Mouse (Mus musculus) hindlimb bud, embryonic 11.5 days (tissue): ENCODE data around the gene Bicra.

Experiments used
- DNase-seq: peaks from one replicate; pipeline ENCODE4 v3.0.0-alpha.2; 2012; ENCODE audit warnings: low read depth, low spot score; ENCODE audit errors: extremely low spot score

Gene Bicra

DNA sequence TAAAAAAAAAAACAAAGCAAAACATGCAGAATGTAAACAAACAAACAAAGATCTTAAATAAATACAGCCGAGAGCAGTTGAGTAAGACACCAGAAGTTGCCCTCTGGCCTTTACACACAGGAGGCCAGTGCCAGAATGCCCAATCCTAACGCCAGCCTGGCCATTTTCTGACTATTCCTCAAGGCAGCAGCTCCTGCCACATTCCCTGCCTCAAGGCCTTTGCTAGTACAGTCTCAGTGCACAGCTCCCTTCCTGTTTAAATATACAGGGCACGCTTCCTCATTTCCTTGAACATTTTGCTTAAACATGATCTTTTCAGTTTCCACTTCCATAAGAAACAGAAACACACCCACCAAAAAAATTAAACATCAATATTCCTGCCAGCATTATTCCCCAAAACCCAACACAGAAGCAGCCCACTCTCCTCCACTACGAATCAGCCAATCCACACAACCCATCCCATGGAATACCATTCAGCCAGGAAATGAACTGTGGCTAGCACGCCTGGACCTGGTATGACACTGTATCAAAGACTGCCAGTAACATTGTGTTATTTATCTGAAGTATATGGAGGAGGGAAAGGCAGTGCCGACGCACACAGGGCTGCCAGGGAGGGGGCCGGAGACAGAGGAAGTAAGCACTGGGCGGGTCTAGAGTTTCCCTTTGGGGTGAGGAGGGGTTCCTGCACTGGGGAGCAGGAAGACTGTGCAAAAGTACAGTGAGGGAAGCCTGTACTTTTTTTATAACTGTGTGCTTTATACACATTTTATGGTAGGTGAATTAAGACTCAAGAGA, 29.5 kb downstream of the Bicra start:
- DNase-seq: no peak

DNA sequence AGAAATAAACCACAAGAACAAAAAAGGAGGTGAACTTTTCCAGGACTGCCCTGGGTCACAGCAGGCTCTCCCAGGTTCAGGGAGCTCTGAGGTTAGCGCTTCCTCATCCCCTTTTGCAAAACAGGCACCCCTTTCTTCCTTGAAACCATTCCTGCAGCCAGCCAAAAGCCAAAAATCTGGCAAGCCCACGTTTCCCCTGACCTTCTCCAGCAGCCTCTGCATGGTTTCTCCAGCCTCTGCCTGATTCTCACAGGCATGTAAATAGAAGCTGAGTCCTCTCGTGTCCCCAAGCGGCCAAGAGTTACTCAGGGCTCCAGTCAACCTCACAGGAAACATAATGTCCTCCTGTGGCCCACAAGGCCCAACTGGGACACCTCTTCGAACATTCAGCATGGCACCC, 32.3 kb downstream of the Bicra start:
- DNase-seq: no peak

DNA sequence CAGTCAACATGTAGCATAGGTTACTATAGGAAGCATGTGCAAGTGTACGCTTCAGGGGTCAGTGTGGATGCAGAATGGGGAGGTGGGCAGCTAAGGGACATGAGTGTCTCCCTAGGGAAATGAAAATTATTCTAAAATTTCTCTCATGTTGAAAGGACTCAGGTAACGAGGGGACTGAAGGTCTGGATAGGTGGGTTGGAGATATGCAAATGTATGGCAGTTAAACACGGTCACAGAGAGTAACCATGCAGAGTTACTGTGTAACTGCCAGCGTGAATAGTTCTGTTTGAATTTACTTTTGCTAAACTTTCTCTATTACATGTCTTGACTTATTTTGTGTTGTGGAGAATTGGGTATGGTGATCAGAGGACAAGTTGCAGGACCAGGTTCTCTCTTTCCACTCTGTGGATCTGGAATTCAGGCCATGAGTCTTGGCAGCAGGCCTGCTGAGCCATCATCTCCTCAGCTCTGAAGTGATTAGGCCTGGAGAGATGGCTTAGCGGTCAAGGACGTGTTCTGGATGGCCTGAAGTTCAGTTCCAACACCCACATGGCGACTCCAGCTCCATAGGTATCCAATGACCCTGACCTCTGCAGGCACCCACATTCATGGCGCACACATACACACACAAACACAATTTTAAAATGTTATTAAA, 33.1 kb downstream of the Bicra start:
- DNase-seq: no peak

DNA sequence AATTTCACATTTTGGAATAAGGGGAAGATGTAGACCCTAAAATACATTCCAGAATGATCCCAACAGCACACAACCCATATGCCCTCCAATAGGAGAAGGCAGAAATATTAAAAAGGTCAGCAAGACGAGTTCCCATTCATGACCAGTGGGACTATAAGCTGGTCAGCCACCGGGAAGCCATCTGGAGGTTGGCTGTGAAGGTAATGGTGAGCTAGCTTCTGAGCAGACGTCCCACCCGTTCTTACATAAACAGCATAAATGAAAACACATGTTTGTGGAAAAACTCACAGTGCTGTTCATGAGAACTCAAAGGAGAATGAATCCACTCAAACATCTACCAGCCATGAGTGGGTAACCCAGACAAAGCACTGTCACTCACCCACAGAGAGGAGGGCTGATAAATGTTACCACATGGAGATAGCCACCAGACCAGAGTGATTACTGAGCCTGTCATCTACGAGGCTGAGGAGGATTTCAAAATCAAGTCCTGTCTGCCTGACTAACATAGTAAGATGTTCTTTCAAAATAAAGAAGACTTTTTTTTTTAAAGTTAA, 33.9 kb downstream of the Bicra start:
- DNase-seq: no peak

DNA sequence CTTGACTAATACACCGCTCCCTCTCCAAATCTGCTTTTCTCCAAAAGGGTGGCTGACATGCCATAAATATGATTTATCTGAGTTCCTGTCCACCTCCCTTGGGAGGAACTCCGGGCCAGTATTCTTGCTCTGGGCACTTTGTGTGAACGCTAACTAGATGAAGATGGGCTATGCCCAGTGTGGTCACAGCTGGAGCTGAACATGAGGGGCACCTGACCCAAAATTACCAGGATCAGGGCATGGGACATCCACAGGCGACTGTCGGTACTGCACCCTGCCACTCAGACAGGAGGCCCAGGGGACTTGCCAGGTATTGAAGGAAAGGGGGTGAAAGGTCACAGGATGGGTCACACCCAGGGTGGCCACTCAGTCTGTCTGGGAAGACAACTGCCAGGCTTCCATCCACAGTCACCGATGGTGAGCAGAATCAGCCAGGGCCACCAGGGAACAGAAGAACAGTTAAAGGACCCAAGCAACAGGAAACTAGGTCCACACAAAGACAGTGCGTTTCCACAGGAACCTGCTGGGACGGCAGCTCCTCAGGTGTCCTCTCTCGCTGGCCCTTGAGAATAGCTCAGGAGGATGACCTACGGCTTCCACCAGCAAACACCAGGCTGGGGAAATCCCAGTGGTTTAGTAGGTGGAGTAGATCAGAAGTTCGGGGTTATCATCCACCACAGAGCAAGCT, 35.0 kb downstream of the Bicra start:
- no peak for DNase-seq

DNA sequence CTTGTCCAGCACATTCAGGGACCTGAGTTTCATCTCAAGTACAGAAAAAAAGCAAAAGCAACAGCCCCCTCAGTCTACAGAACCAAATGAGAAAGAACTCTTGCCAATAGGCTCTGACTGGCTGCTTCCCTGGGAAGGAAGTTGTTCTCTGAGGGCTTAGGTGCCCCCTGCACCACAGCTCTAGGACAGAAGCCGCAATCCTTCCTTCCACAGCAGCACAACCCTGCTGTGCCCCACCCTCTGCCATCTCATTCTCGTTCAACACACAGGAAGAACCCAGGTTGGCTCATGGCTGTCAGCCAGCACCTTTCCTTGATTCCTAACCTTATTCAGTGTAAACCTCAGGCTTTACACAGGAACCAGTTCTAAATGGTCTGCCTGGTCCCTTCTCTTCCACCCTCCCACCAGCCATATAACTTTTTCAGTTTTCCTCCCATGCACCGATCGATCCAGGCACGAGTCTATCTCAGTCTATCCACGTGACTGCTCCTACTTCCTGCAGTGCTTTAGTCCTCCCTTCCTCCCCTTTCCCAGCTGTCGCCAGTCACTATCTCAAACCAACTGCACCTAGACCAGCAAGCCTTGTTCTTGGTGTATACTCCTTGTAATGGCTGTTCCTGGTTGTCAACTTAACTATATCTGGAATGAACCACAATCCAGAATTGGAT, 36.2 kb downstream of the Bicra start:
- no peak for DNase-seq

DNA sequence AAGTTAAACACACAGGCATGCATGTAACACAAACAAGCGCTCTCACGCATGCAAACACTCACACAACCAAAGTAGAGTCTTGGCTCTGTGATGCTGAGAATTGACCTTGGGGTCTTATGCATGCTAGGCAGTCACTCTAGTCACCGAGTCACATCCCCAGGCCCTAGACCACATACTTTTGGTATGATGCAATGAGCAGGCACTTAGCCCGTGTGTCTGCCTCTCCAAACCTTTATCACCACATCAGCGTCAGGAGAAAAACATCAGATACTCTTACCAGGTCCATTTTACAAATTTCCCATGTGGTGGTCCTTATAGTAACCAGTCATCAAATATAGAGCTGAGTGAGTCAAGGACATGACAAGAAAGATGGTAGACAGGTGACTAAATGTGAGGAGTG, 37.1 kb downstream of the Bicra start:
- no peak for DNase-seq

DNA sequence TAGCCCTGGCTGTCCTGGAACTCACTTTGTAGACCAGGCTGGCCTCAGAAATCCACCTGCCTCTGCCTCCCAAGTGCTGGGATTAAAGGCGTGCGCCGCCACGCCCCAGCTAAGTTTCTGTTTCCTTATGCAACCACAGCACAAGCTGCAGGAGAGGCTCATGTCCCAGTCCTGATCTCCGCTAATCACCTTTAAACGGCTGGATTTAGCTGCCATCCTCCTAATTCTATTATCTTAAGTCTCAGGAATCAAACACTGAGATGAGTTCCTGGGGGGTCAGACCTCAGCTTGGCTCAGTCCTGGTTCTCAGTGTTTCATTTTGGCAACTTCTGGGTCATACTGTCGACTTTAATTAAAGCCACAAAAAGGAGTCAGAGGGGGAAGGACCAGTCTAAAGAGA, 38.1 kb downstream of the Bicra start:
- DNase-seq: no peak

DNA sequence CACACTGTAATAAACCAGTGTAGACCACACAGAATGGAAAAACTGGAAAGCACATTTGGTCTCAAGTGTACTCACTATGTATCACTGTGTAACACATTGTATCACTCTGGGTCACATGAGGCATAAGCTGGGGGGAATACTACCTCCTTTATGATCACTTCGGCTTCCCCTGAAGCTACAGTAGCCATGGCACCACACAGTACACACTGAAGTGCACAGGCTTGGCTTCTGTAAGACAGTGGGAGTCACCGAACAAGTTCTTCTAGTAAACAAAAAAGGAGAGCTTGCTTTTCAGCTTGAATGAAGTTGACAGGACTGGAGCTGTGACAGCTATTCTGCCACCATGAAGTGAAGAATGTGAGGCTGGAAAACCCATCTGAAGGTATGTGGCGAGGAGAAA, 42.7 kb downstream of the Bicra start:
- no peak for DNase-seq

DNA sequence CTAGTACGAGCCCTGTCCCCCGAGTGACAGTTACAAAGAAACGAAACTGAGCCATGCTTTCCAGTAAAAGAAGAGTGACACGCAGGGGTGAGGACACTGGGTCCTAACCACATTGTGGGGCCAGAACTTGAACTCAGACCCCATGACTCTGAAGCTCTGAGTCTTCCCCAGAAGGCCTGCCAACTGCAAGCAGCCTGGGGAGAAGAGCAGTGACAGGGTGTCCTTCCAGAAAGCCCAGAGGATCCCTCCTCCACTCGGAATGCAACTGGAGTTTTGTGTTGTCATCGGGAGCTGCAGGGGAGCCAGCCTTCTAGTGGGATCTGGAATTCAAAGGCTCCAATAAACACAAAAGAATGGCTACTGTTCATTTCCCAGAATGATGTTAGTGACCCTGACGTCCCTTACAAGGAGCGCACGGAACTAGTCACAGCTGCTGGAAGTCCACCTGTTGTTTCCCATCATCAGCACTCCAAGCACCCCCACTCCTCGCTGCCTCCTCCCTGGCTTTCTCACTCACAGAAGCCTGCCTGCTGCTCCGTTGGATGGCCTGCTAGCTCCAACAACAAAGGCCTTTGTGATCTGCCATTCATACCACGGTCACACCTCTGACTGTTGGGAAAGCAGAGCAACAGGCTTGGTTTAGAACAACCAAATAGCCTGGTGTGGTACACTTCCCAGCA, 43.4 kb downstream of the Bicra start:
- DNase-seq: no peak

DNA sequence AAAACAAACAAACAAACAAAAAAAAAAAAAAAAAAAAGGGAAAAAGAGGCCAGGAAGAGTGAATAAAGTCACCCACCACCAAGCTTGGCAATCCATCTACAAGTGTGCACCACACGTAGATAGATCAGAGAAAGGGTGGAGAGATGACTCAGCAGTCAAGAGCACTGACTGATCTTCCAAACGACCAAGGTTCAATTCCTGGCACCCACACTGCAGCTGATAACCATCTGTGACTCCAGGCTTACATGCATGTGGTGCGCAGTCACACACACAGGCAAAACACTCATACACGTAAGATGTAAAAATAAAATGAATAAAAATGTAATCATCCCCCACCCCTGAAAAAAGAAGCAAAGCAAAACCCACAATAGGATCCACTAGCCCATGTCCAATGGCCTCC, 44.7 kb downstream of the Bicra start:
- DNase-seq: no peak

DNA sequence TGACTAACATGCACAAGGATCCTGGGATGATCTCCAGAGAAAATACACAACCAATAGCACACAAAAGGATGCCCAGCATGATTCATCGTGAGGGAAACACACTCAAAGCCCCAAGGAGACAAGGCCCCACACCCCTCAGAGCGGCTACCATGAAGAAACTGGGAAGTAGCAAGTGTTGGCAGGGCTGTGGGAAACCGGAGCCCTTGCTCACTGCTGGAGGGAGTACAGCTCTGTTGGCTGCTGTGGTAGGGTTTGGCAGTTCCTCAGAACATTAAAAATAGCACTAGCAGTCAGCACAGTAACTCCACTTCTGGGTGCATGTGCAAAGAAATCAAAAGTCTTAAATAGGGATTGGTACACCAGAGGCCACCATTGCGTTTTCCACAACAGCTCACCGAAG, 45.5 kb downstream of the Bicra start:
- no peak for DNase-seq

DNA sequence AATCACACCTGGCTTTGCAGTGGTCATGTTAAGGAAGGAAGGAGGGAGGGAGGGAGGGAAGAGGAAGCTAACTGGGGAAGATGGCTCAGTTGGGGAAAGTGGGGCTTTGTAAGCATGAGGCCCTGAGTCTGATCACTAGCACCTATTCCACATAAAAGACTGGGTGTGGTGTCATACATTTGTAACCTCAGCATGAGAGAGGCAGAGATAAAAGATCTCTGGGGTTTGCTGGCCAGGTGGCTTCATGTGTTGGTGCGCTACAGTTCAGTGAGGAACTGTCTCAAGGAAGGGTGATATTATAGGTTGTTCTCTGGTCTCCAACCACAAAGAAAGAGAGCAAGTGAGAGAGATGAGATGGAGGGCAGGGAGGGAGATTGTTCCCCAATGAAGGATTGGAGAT, 46.0 kb downstream of the Bicra start:
- no peak for DNase-seq

DNA sequence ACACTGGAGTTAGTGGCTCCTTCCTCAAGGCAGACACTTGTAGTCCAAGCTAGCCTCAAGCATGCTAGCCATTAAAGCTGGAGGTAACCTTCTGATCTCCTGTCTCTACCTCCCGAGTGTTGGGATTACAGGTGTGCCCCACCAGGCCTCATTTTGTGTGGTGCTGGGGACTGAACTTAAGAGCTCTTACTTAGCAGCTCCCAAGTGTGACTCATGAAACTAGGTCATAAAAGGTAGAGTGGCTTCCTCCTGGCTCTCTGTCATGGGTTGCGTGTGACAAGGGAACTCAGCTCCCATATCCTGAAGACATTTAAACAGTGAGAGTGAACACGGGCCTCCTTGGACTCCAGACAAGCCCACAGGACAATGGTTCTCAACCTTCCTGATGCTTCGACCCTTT, 53.9 kb downstream of the Bicra start:
- DNase-seq: no peak

DNA sequence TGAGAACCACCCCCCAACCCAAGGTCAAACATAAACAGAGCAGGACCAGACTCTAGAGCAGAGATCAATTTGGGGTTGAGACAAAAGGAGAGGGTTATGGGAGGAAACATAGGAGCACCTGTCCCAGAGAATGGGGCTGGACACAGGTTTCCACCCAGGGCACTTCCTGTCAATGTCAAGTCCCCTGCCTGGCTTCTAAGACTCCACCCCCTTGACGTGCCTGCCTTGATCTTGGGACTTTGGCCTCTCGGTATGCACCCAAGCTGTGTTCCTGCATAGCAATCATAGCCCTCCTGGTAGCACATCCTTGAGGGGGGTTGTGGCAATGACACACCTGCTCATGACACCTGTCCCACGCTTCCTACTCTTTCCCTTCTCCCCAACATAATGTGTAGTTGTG, 54.6 kb downstream of the Bicra start:
- DNase-seq: no peak

DNA sequence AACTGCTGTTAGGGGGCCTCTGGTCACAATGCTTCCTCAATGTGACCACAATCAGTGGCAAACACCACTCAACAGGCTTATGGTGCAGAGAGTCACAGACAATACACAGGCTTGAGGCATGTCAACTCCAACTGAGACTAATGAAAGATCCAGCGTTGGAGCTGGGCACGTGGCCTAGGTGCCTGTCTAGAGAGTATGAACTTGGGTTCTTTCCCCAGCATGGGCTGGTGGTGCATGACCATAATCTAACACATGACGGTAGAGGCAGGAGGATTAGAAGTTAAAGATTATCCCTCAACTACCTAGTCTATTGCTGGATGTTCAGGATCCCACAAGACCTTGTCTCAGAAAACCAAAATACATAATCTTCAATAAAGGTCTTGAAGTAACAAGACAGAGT, 56.0 kb downstream of the Bicra start:
- DNase-seq: no peak

DNA sequence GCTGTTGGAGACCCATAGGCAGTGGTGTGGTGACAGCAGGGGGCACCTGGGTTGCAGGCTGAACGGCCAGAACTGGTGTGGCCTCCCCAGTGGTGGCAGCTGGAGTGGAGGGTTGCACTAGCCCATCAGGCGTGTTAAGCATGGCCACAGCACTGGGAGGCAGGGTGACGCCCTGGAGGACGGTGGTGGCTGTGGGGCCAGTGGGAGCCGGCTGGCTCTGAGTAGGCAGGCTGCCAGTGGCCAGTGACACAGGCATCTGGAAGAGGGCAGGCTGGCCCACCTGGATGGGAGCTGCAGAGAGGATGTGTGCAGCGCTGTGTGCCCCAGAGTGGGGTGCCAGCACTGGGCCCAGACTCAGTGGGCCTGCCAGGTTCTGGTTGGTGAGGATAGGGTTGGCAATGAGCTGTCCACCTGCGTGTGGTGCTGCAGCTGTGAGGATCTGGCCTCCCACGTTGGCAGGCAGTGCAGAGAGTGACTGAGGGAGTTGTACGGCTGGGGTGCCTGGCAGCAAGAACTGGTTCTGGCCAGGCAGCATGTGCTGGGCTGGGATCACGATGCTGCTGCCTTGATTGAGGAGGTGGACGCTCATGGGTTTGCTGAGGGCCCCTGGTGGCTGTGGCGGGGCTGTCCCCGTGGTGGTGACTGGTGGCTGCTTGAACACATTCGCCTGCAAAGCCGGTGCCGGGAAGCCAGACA, 59.9 kb downstream of the Bicra start:
- DNase-seq: no peak

DNA sequence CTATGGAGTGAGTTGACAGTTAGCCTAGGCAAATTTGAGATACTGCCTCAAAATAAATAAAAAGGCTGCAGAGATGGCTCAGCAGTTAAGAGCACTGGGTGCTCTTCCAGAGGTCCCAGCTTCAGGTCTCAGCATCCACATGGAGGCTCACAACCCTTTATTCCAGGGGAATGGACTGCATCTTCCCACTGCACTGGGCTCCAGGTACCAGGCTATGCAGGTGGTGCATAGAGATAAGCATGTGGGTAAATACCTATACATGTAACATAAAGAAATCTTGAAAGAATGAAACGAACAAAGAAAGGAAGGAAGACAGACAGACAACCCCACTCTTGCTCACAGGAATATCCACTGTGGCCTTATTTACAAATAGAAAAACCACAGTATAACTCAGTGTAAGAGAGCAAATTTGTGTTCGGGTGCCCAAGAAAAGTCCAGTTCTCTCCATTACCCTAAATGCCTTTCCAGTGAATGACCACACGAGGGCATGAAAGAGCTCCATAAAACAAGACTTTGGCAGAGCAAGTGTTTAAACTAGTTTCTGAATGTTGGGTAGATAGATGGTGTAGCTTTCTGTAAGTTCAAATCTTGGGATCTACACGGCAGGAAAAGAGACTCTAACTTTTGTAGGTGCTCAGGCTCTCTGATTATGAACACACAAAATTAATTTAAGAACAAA, 64.9 kb downstream of the Bicra start:
- DNase-seq: no peak

DNA sequence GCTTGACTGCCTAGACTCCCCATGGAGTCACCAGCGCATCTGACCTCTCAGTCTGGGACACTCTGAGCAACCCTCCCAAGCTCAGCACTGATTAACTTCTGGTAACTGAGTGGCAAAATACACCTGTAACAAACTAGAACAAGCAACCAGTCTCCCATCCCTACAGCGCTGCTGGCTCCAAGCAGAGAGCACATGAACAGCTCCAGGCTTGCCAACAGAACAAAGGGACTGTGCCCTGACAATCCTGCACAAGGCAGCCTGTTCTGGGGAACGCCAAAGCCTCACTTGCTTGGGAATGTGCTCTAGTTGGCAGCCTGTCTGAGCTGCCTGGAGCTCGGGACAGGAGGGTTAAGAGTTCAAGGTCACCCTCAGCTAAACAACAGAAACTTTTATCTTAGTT, 66.2 kb downstream of the Bicra start:
- no peak for DNase-seq

DNA sequence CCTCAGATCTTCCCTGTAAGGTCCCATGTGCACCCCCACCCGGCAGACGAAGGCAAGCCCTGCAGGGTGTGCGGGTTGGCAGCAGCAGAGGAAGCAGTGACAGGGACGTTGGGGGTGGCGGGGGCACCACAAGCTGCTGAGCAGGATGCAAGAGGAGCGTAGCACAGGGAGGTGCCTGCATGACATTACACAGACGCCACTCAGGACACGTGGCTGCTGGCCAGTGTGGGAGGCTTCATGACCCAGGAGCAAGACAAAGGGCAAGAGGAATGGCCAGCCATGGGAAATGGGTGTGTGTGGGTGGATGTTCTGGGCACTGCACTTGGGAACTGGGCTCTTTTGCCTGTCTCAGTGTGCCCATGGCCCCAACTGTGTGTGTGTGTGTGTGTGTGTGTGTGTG, 67.5 kb downstream of the Bicra start:
- DNase-seq: no peak
